Mouse (Mus musculus) lung, adult 2 months (tissue): ENCODE data around the gene Bola3.

Source experiments
- CTCF ChIP-seq: fragments of 200-500 bp; IDR thresholded peaks from 2 replicates; pipeline ENCODE4 v1.5.1; 2011; ENCODE audit warnings: mild to moderate bottlenecking, low read length, control low read depth; ENCODE audit not compliant: insufficient read depth
- POLR2A ChIP-seq: fragments of 200-500 bp; IDR thresholded peaks from 2 replicates; pipeline ENCODE4 v1.6.1; 2011; ENCODE audit warnings: low read depth, mild to moderate bottlenecking, control low read depth, low read length, borderline replicate concordance; ENCODE audit errors: extremely low read depth

GRCm38 (mm10) chr6:83408510-83408909, 59.6 kb downstream of the Bola3 start:
- TF ChIP-seq POLR2A (no peak), CTCF (no peak)
